Mouse (Mus musculus): ENCODE results near the gene Scai. TPM values are rescaled to one million over a fixed set of nuclear protein-coding genes. Genes with fewer than 3 reads are reported as not detected.

The Scai gene
- polyA plus RNA-seq (2014; fragmentation: Illumina TruSeq; extraction: RNeasy Lipid Tissue Mini Kit (QIAGEN cat#74804); ENCODE audit: low read depth, low replicate concordance) = 20.2 TPM

GRCm38 (mm10) chr2:39190561-39191056 lies at the start of gene Scai:
Gene Scai, minus strand, starts transcription at chr2:39190734.

GRCm38 (mm10) chr2:39226019-39226640 lies 35.6 kb upstream of the Scai start, which contains the start of gene Ppp6c:
Gene Ppp6c, minus strand, starts transcription at chr2:39226451.

GRCm38 (mm10) chr2:39065400-39065987 lies 125.0 kb downstream of the Scai start, which contains the start of gene Golga1:
Gene Golga1, minus strand, starts transcription at chr2:39065541.

Other genes starting within 250 kb of the Scai start
- gene Wdr38, start 193.3 kb downstream of the Scai start, polyA plus RNA-seq (2014; fragmentation: Illumina TruSeq; extraction: RNeasy Lipid Tissue Mini Kit (QIAGEN cat#74804); ENCODE audit: low read depth, low replicate concordance) = 1.0 TPM
- gene Arpc5l, start 185.4 kb downstream of the Scai start, polyA plus RNA-seq (2014; fragmentation: Illumina TruSeq; extraction: RNeasy Lipid Tissue Mini Kit (QIAGEN cat#74804); ENCODE audit: low read depth, low replicate concordance) = 136 TPM
- gene Rpl35, start 185.1 kb downstream of the Scai start, polyA plus RNA-seq (2014; fragmentation: Illumina TruSeq; extraction: RNeasy Lipid Tissue Mini Kit (QIAGEN cat#74804); ENCODE audit: low read depth, low replicate concordance) = 95.4 TPM
- gene Golga1, start 125.2 kb downstream of the Scai start, polyA plus RNA-seq (2014; fragmentation: Illumina TruSeq; extraction: RNeasy Lipid Tissue Mini Kit (QIAGEN cat#74804); ENCODE audit: low read depth, low replicate concordance) = 80.9 TPM
- gene Ppp6c, start 35.7 kb upstream of the Scai start, polyA plus RNA-seq (2014; fragmentation: Illumina TruSeq; extraction: RNeasy Lipid Tissue Mini Kit (QIAGEN cat#74804); ENCODE audit: low read depth, low replicate concordance) = 201 TPM

Measured in sigmoid colon, adult 10 weeks (tissue).